9 mouse cellular contexts compared by ENCODE assay signal in genomic region chr14:25574047-25574870, GRCm38 (mm10).
A peak's percentile ranks its signal among the peaks of the same experiment; 100 is the strongest.
DNase-seq lines count a peak whose midpoint lies in the region; ATAC-seq lines count a peak whose summit lies in the region.
"Had no signal": no experiment of that assay in that cellular context is flagged by ENCODE, and none has a peak within 500 bp of the region (broad histone marks: within the 10 kb centered on the region; RNA-seq: fewer than 3 reads in every experiment).

No protein-coding gene starts in this region.

- no peaks in the 10 kb centered on the region for H3K27me3 ChIP-seq in hindbrain, embryonic 13.5 days
- no peaks in the 10 kb centered on the region for H3K27me3 ChIP-seq in midbrain, embryonic 13.5 days

- 32% methylated on average over 16 of the region's 16 CpGs for WGBS in hindbrain, embryonic 13.5 days
- WGBS in midbrain, embryonic 13.5 days, result 36% methylated on average over 16 of the region's 16 CpGs

- H3K27ac ChIP-seq in hindbrain, embryonic 13.5 days, result peak overlapping the region; percentile 87
- H3K27ac ChIP-seq in midbrain, embryonic 13.5 days, result peak overlapping the region; percentile 67

- no peak for DNase-seq in frontal cortex, postnatal 25 days (ENCODE audit: low spot score in 2 of 2)
- peak; percentile 53 for DNase-seq in brain, adult 2 months (ENCODE audit: low read depth, low spot score)
- no peak for DNase-seq in adrenal gland, postnatal 14 days
- DNase-seq in layer of hippocampus, postnatal 14 days (ENCODE audit: low spot score in 2 of 2), result no peak

- ATAC-seq in frontal cortex, adult (ENCODE audit: low TSS enrichment), result peak; percentile 70
- peak; percentile 52 for ATAC-seq in hindbrain, embryonic 13.5 days (ENCODE audit: low FRiP score)
- ATAC-seq in midbrain, embryonic 13.5 days, result peak; percentile 28; the same call in 1 of the 2 replicates
- ATAC-seq in activated CD4-positive, CD25-positive, alpha-beta regulatory T cell, adult 4 months, result no peak

- H3K4me2 ChIP-seq in hindbrain, embryonic 13.5 days, result no peak overlapping the region
- no peak overlapping the region for H3K4me2 ChIP-seq in midbrain, embryonic 13.5 days (replicated peaks)

- no peaks in the 10 kb centered on the region for H3K9me3 ChIP-seq in hindbrain, embryonic 13.5 days
- no peaks in the 10 kb centered on the region for H3K9me3 ChIP-seq in midbrain, embryonic 13.5 days

- H3K9ac ChIP-seq in hindbrain, embryonic 13.5 days, result peak overlapping the region; percentile 53
- peak overlapping the region; percentile 16; the same call in 1 of the 2 replicates for H3K9ac ChIP-seq in midbrain, embryonic 13.5 days (replicated peaks)

- peaks cover 62% of the 10 kb centered on the region for H3K4me1 ChIP-seq in hindbrain, embryonic 13.5 days (replicated peaks)
- peaks cover 52% of the 10 kb centered on the region for H3K4me1 ChIP-seq in midbrain, embryonic 13.5 days (replicated peaks)

- H3K36me3 ChIP-seq in hindbrain, embryonic 13.5 days, result peaks cover 61% of the 10 kb centered on the region
- peaks cover 57% of the 10 kb centered on the region for H3K36me3 ChIP-seq in midbrain, embryonic 13.5 days

- H3K4me3 ChIP-seq in hindbrain, embryonic 13.5 days, result no peak overlapping the region
- H3K4me3 ChIP-seq in midbrain, embryonic 13.5 days (replicated peaks), result no peak overlapping the region
- H3K4me3 ChIP-seq: erythroblast, embryonic 14.5 days had no signal
